Mouse (Mus musculus) forebrain, embryonic 15.5 days (tissue): ENCODE results near the gene Foxk1. TPM values are rescaled to one million over a fixed set of nuclear protein-coding genes. Genes with fewer than 3 reads are reported as not detected.

ENCODE experiments used
- ATAC-seq: fragments of 200-750 bp; cut with Nextera tagmentation; replicated peaks from 2 replicates; pipeline ENCODE4 v1.8.0; 2017; ENCODE audit warnings: mild to moderate bottlenecking, moderate TSS enrichment, moderate library complexity
- H3K27ac ChIP-seq: fragments of 300-500 bp; sonication (generic); replicated peaks from 2 replicates; pipeline ENCODE4 v1.5.1; 2015; ENCODE audit warnings: mild to moderate bottlenecking, inconsistent platforms
- H3K27me3 ChIP-seq: fragments of 300-500 bp; sonication (generic); 2 replicates; pipeline ENCODE4 v1.6.1; 2015; ENCODE audit warnings: inconsistent platforms
- H3K36me3 ChIP-seq: fragments of 300-500 bp; sonication (generic); 2 replicates; pipeline ENCODE4 v1.6.1; 2015; ENCODE audit warnings: mild to moderate bottlenecking, inconsistent platforms
- H3K4me1 ChIP-seq: fragments of 300-500 bp; sonication (generic); 2 replicates; pipeline ENCODE4 v1.6.1; 2015; ENCODE audit warnings: inconsistent platforms
- H3K4me2 ChIP-seq: fragments of 300-500 bp; sonication (generic); replicated peaks from 2 replicates; pipeline ENCODE4 v1.6.1; 2015; ENCODE audit warnings: mild to moderate bottlenecking, inconsistent platforms
- H3K4me3 ChIP-seq: fragments of 300-500 bp; sonication (generic); 2 replicates; pipeline ENCODE4 v1.5.1; 2015; ENCODE audit warnings: mild to moderate bottlenecking, inconsistent platforms
- H3K9ac ChIP-seq: fragments of 300-500 bp; sonication (generic); replicated peaks from 2 replicates; pipeline ENCODE4 v1.6.1; 2015; ENCODE audit warnings: mild to moderate bottlenecking, inconsistent platforms
- H3K9me3 ChIP-seq: fragments of 300-500 bp; sonication (generic); 2 replicates; pipeline ENCODE4 v1.6.1; 2016; ENCODE audit warnings: inconsistent platforms
- WGBS: fragments of 180-500 bp; shearing (Covaris S2); methylation state at CpG from one replicate; pipeline ENCODE4 v1.1.7; 2015; ENCODE audit warnings: mixed read lengths; 5-methylcytosine and 5-hydroxymethylcytosine counted together
- polyA plus RNA-seq: library from polyadenylated mRNA; unstranded; fragments of >200 nt; fragmentation: Nextera tagmentation; extraction: Ambion mirVana; gene quantifications from 2 replicates; pipeline ENCODE4 v1.2.1, GENCODE M21; 2015

Foxk1 gene
- polyA plus RNA-seq, 1 experiment from 2014 or later: 3.9 TPM

GRCm38 (mm10) chr5:142502414-142502813 is 101.1 kb downstream of the Foxk1 start:
- Histone ChIP-seq H3K9ac (no peak overlapping the region), H3K4me2 (no peak overlapping the region), H3K4me1 (no peaks in the 10 kb centered on the region), H3K27me3 (no peaks in the 10 kb centered on the region), H3K9me3 (no peaks in the 10 kb centered on the region), H3K4me3 (no peak overlapping the region), H3K36me3 (no peaks in the 10 kb centered on the region), H3K27ac (no peak overlapping the region)
- 4% methylated on average over 3 of the region's 3 CpGs for WGBS
- peak; percentile 86 for ATAC-seq

- H3K4me2 ChIP-seq: no peak overlapping the region
- H3K4me3 ChIP-seq: no peak overlapping the region
- H3K27ac ChIP-seq: no peak overlapping the region
- H3K9me3 ChIP-seq: no peaks in the 10 kb centered on the region
- WGBS: 78% methylated on average over 3 of the region's 3 CpGs
- H3K9ac ChIP-seq: no peak overlapping the region
- H3K27me3 ChIP-seq: no peaks in the 10 kb centered on the region
- no peak for ATAC-seq
- H3K36me3 ChIP-seq: no peaks in the 10 kb centered on the region
- H3K4me1 ChIP-seq: peaks cover 6% of the 10 kb centered on the region
Measured at GRCm38 (mm10) chr5:142504175-142504574, 102.9 kb downstream of the Foxk1 start.

DNA sequence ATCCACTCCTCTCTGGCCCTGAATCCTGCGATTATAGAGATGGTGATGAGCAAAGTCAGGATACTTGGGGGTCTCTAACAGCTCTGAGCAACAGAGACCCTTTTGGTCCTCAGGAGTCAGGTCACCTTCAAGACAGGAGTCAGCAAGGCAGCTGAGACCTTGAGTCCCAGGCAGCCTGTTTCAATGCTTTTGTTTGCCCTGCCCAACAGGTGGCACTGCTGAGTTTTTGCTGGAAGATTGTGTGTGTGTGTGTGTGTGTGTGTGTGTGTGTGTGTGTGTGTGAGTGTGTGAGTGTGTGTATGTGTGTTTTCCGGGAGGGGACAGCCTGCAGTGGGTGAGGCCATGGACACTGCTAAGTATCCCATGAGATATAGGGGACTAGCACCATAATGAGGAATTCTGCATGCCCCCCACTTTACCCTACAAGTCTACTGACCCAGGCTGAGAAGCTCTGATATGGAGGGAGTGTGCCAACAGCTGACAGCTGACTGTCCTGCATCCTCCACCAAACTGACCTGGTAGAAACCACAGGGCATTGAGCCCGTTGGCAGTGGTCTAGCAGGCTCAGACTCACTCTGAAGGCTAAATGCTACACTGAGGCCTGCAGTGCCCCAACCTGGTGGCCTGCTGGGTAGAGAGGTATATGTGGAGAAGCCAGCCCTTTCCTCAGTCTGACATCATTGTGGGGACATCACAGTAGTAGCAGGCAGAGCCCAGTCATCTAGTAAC is 104.6 kb downstream of the Foxk1 start:
- Histone ChIP-seq H3K27me3 (no peaks in the 10 kb centered on the region), H3K4me2 (no peak overlapping the region), H3K9me3 (no peaks in the 10 kb centered on the region), H3K27ac (no peak overlapping the region), H3K9ac (no peak overlapping the region), H3K36me3 (no peaks in the 10 kb centered on the region), H3K4me3 (no peak overlapping the region), H3K4me1 (peaks cover 17% of the 10 kb centered on the region)
- ATAC-seq: no peak
- WGBS: 82% methylated on average over 3 of the region's 3 CpGs

DNA sequence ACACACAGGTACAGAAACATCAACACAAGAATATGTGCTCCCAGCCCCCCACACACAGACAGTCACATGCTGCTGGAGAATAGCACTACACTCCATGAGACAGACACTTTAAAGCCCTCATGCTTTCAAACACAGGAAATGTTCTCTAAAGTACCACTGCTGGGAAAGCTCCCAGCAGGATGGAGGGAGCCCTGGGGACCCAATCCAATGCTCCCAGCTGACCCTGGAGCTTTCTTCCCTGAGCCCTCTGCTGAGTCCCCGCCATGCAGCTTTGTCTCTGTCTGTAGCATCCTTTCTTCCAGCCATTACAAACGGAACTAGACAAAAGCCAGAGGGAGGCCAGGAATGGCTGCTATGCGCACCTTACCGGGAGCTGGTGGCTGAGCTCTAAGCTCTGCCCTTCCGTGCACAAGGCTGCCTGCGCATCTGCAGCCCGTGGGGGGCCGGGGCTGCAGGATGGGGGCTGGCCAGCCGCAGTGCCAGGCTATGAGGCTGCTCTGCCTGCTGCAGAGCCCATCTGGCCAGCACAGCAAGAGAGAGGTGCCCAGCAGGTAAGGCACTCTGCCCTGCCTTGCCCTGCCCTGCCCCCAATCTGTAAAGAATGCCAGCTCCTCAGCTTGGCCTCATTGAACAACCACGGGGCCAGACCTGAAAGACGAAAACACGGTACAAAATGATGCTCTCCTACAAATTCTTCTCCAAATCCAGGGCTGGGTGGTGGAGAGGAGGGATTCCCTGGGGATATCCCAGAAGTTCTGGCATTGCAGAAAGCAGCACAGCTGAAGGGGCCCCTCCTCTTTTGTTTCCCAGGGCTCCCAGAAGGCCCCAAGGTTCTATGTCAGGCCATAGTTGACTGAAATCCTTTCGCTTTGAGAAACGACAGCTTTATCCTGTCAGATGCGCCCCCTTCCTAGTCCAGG is 108.1 kb downstream of the Foxk1 start:
- H3K4me2 ChIP-seq: peak overlapping the region; percentile 35
- no peaks in the 10 kb centered on the region for H3K27me3 ChIP-seq
- H3K9ac ChIP-seq: peak overlapping the region; percentile 52
- 13% methylated on average over 15 of the region's 15 CpGs for WGBS
- H3K27ac ChIP-seq: peak overlapping the region; percentile 75
- H3K4me1 ChIP-seq: peaks cover 17% of the 10 kb centered on the region
- ATAC-seq: peak; percentile 39; the same call in 1 of the 2 replicates
- no peaks in the 10 kb centered on the region for H3K36me3 ChIP-seq
- H3K4me3 ChIP-seq: peak overlapping the region; percentile 19
- no peaks in the 10 kb centered on the region for H3K9me3 ChIP-seq

DNA sequence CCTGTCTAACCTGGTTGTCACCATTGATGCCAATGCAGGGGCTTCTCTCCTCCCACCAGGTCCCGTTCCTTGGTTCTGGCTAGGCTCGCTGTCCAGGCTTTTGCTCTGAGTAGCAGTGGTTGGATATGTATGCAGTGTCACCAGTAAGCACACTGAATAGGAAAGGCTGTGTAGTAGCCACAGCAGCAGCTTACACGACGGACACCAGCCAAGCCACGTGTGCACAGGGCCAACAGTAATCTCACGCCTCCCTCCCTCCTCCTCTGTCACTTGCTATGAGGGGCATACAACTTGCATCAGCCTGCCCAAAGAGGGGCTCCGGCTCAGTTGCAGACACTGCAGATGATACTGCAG is 108.7 kb downstream of the Foxk1 start:
- H3K4me1 ChIP-seq: peaks cover 17% of the 10 kb centered on the region
- H3K9ac ChIP-seq: 0 out of 2 replicates have a peak overlapping the region, but pooled peaks have one; percentile 52
- WGBS: 39% methylated on average over 7 of the region's 7 CpGs
- no peaks in the 10 kb centered on the region for H3K36me3 ChIP-seq
- H3K4me3 ChIP-seq: no peak overlapping the region
- no peaks in the 10 kb centered on the region for H3K9me3 ChIP-seq
- H3K27me3 ChIP-seq: no peaks in the 10 kb centered on the region
- ATAC-seq: no peak
- H3K27ac ChIP-seq: peak overlapping the region; percentile 75
- H3K4me2 ChIP-seq: no peak overlapping the region

Other genes starting within 250 kb of the Foxk1 start
- gene Ap5z1, start 62.4 kb downstream of the Foxk1 start, polyA plus RNA-seq: 15.0 and 15.1 TPM in 2 replicates
- 0.08 and 0.15 TPM in 2 replicates for gene Papolb, start 128.6 kb downstream of the Foxk1 start, polyA plus RNA-seq
- gene Radil, start 149.6 kb downstream of the Foxk1 start, polyA plus RNA-seq: 11.0 and 14.4 TPM in 2 replicates
- gene Mmd2, start 207.3 kb downstream of the Foxk1 start, polyA plus RNA-seq: 76.8 and 79.9 TPM in 2 replicates
- gene Wipi2, start 226.2 kb downstream of the Foxk1 start, polyA plus RNA-seq: 48.8 and 51.0 TPM in 2 replicates